Mouse (Mus musculus): Measurements from ENCODE around the gene Dnajc4. TPM values are rescaled to one million over a fixed set of nuclear protein-coding genes. Genes with fewer than 3 reads are reported as not detected.
A peak's percentile ranks its signal among the peaks of the same experiment; 100 is the strongest.

Dnajc4 gene
- polyA plus RNA-seq, 1 experiment from 2014 or later: 28.5 TPM

DNA sequence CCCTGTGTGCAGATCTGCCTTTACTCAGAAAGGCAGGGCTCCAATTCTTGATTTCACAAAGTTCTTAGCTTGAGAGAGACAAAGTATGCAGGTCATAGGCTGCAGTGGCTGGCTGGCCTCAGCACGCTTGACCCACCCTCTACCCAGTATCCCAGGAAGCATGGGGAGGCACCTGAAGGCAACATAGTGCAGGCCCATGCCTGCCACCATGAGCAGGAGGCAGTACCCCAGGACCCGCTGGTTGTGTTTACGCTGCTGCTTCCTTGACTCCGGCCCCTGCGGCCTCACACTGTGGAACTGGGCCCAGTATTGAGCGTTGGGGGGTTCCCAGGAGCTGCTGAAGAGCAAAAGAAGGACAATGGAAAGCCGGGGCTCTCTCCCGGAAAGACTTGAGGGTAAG is 3.1 kb downstream of the Dnajc4 start:
- Histone ChIP-seq H3K9ac (replicated peaks; ENCODE audit: low read depth, low read length) (no peak overlapping the region), H3K36me3 (ENCODE audit: control insufficient read depth, insufficient read depth, low read length) (no peaks in the 10 kb centered on the region), H3K4me1 (ENCODE audit: control insufficient read depth, insufficient read depth, low read length) (peaks cover 10% of the 10 kb centered on the region), H3K27me3 (ENCODE audit: control insufficient read depth, insufficient read depth, low read length) (no peaks in the 10 kb centered on the region), H3K27ac (ENCODE audit: low read depth, low read length) (no peak overlapping the region), H3K4me2 (ENCODE audit: low read depth, low read length) (no peak overlapping the region), H3K9me3 (ENCODE audit: control insufficient read depth, low read length) (no peaks in the 10 kb centered on the region), H3K4me3 (ENCODE audit: low read depth, low read length) (no peak overlapping the region)
- no peak for ATAC-seq (ENCODE audit: low read depth)
- 91% methylated on average over 8 of the region's 8 CpGs for WGBS

DNA sequence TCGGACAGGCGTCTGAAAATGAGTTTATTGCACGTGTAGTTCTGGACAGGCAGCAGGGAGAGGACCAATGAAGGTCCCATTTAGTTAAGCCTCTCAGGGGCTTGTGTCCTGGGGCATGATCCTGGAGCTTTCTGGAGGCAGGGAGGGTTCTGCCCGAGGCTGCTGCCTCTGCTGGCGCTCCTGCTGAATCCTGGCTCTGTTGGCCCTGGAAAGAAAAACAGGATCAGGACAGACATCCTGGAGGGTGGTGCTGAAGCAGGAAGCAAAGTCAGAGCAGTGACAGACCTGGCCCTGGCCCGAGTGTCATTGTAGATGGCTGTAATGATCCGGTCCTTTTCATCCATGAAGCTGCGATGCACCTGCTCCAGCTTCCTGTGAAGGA is 4.5 kb downstream of the Dnajc4 start:
- Histone ChIP-seq H3K9me3 (ENCODE audit: control insufficient read depth, low read length) (no peaks in the 10 kb centered on the region), H3K4me3 (ENCODE audit: low read depth, low read length) (peak overlapping the region; percentile 70), H3K27ac (ENCODE audit: low read depth, low read length) (peak overlapping the region; percentile 73; the same call in 1 of the 2 replicates), H3K9ac (replicated peaks; ENCODE audit: low read depth, low read length) (peak overlapping the region; percentile 89), H3K36me3 (ENCODE audit: control insufficient read depth, insufficient read depth, low read length) (no peaks in the 10 kb centered on the region), H3K4me1 (ENCODE audit: control insufficient read depth, insufficient read depth, low read length) (peaks cover 8% of the 10 kb centered on the region), H3K27me3 (ENCODE audit: control insufficient read depth, insufficient read depth, low read length) (no peaks in the 10 kb centered on the region), H3K4me2 (ENCODE audit: low read depth, low read length) (peak overlapping the region; percentile 69)
- WGBS: 5% methylated on average over 8 of the region's 8 CpGs
- no peak for ATAC-seq (ENCODE audit: low read depth)

DNA sequence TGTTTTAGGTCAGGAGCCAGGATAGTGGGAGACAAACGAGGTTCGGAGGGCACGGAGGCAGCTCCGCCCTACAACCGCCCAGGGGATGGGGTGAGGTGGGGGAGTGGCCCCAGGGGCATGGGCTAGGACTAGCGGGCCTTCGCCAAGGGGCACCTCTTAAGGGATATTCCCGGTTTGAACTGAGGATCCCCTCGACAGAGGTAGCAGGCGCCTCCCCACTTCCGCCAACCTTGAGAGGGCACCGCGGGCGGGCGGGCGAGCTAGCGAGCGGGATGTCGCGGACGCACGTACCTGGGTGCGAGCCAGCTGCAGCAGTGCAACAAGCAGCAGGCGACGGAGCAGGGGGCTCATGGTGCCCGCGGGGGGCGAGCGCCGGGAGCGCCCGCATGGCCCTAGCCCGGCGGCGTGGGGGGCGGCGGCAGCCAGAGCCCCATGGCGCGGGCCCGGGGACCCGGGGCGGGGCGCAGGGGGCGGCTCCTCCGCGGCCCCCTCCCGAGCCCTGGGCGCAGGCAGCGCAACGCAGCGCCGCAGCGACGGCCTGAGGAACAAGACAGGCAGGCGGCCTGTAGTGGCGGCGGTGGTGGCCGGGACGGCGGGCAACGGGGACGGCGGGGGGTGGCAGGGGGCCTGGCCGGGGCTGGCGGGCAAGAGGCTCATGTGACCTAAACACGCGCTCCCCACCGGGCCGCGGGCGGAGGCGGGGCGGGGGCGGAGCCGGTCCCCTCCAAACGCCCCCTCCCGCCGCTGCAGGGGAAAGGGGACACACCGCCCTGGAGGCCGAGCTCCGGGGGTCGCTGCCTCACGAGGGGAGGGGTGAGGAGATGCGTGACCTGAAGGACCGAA is 5.1 kb downstream of the Dnajc4 start, which contains the start of gene Vegfb:
Vegfb (minus strand) TSS at position 591 of the 843 bp plus-strand sequence.
- 2% methylated on average over 73 of the region's 85 CpGs for WGBS
- Histone ChIP-seq H3K9ac (replicated peaks; ENCODE audit: low read depth, low read length) (peak within 1 kb of the TSS; percentile 89), H3K4me1 (ENCODE audit: control insufficient read depth, insufficient read depth, low read length) (peaks cover 6% of the 10 kb centered on the region; the same call in 1 of the 2 replicates), H3K27me3 (ENCODE audit: control insufficient read depth, insufficient read depth, low read length) (no peaks in the 10 kb centered on the region), H3K9me3 (ENCODE audit: control insufficient read depth, low read length) (no peaks in the 10 kb centered on the region), H3K27ac (ENCODE audit: low read depth, low read length) (peak within 1 kb of the TSS; percentile 73), H3K36me3 (ENCODE audit: control insufficient read depth, insufficient read depth, low read length) (peaks cover 3% of the 10 kb centered on the region; the same call in 1 of the 2 replicates), H3K4me2 (ENCODE audit: low read depth, low read length) (peak within 1 kb of the TSS; percentile 69), H3K4me3 (ENCODE audit: low read depth, low read length) (peak within 1 kb of the TSS; percentile 70)
- peak; percentile 50 for ATAC-seq (ENCODE audit: low read depth)

DNA sequence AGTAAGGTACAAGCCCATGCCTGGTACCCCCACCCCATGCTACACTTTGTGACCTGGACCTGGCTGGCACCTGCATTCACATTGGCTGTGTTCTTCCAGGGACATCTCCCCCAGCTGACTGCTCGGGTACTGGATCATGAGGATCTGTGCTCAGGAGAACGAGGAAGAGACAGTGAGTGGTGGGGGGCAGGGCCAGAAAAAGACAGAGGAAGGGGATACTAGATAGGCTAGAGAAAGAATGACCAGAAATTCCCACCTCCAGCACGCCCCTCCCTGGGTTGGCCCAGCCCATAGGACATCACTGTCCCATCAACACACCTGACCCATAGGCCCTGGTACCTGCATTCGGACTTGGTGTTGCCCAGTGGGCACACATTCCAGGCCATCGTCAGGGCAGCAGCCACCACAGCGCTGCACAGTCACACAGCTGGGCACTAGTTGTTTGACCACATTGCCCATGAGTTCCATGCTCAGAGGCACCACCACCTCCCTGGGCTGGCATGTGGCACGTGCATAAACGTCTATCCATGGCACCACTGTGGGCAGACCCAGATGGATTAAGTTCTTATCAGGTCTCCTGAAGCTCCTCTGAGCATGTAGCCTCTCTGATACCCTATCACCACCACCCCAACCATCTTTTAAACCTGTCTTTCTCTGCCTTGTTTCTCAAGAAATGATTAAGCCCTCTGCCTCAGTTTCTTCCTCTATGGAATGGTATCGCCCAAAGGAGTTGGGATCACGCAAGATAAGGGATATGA is 6.2 kb downstream of the Dnajc4 start:
- no peak for ATAC-seq (ENCODE audit: low read depth)
- H3K27me3 ChIP-seq (ENCODE audit: control insufficient read depth, insufficient read depth, low read length): no peaks in the 10 kb centered on the region
- no peaks in the 10 kb centered on the region for H3K9me3 ChIP-seq (ENCODE audit: control insufficient read depth, low read length)
- H3K9ac ChIP-seq (replicated peaks; ENCODE audit: low read depth, low read length): no peak overlapping the region
- peaks cover 7% of the 10 kb centered on the region; the same call in 1 of the 2 replicates for H3K36me3 ChIP-seq (ENCODE audit: control insufficient read depth, insufficient read depth, low read length)
- no peak overlapping the region for H3K27ac ChIP-seq (ENCODE audit: low read depth, low read length)
- peaks cover 6% of the 10 kb centered on the region for H3K4me1 ChIP-seq (ENCODE audit: control insufficient read depth, insufficient read depth, low read length)
- peak overlapping the region; percentile 69 for H3K4me2 ChIP-seq (ENCODE audit: low read depth, low read length)
- H3K4me3 ChIP-seq (ENCODE audit: low read depth, low read length): peak overlapping the region; percentile 70; the same call in 1 of the 2 replicates
- 84% methylated on average over 10 of the region's 10 CpGs for WGBS

DNA sequence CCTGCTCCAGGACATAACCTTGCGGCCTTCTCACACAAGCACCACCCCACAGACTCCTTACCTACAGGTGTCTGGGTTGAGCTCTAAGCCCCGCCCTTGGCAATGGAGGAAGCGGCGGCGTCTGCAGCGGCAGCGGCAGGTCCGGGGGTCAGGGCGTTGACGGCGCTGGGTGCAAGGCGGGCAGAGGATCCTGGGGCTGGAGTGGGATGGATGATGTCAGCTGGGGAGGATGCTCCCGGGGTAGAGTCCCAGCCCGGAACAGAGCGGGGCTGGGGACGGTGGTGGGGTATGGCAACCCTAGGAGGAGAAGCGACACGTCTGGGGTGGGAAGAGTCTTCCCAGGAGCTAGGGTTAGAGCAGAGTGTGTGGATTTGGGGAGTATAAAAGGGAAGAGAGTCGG is 7.1 kb downstream of the Dnajc4 start:
- Histone ChIP-seq H3K36me3 (ENCODE audit: control insufficient read depth, insufficient read depth, low read length) (peaks cover 7% of the 10 kb centered on the region; the same call in 1 of the 2 replicates), H3K9me3 (ENCODE audit: control insufficient read depth, low read length) (no peaks in the 10 kb centered on the region), H3K27me3 (ENCODE audit: control insufficient read depth, insufficient read depth, low read length) (no peaks in the 10 kb centered on the region), H3K9ac (replicated peaks; ENCODE audit: low read depth, low read length) (no peak overlapping the region), H3K4me1 (ENCODE audit: control insufficient read depth, insufficient read depth, low read length) (peaks cover 10% of the 10 kb centered on the region), H3K27ac (ENCODE audit: low read depth, low read length) (no peak overlapping the region), H3K4me3 (ENCODE audit: low read depth, low read length) (no peak overlapping the region), H3K4me2 (ENCODE audit: low read depth, low read length) (no peak overlapping the region)
- ATAC-seq (ENCODE audit: low read depth): no peak
- 83% methylated on average over 19 of the region's 19 CpGs for WGBS

DNA sequence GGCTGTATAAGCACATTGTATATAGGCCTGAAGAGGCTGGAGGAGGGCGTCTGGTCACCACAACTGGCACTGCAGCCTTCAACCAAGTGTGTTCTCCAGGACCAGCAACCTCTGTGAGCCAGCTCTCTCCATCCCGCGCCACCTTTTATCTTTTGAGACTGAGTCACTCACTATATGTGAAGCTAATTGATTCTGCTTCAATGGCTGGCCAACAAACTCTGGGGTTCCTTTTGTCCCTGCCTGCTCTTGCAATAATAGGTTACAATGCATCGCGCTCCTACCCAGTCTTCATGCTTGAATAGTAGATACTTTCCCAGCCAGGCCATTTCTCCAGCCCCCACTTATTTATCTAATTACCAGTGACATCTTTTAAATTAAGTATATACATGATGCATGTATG is 8.8 kb downstream of the Dnajc4 start:
- Histone ChIP-seq H3K4me3 (ENCODE audit: low read depth, low read length) (no peak overlapping the region), H3K4me1 (ENCODE audit: control insufficient read depth, insufficient read depth, low read length) (peaks cover 20% of the 10 kb centered on the region), H3K27me3 (ENCODE audit: control insufficient read depth, insufficient read depth, low read length) (no peaks in the 10 kb centered on the region), H3K9me3 (ENCODE audit: control insufficient read depth, low read length) (no peaks in the 10 kb centered on the region), H3K27ac (ENCODE audit: low read depth, low read length) (no peak overlapping the region), H3K4me2 (ENCODE audit: low read depth, low read length) (no peak overlapping the region), H3K9ac (replicated peaks; ENCODE audit: low read depth, low read length) (no peak overlapping the region), H3K36me3 (ENCODE audit: control insufficient read depth, insufficient read depth, low read length) (peaks cover 8% of the 10 kb centered on the region)
- ATAC-seq (ENCODE audit: low read depth): no peak
- WGBS: 41% methylated on average over 5 of the region's 5 CpGs

DNA sequence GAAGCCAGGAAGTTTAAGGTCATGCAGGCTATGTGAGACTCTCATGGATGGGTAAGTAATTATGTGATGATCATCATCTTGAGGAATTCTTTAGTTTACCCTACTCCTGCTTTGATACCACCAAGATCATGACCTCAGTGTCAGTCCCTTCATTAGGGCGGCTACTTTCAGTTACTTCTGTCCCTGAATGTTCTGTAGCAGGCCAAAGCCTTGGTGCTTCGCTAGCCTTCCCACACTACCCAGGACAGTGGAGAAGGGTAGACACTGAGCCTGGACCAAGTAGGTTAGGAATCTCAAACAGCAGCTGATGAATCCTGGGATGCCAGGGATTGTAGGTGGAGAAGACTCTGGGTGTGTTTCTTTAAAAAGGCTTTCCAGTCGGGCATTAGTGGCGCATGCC is 10.9 kb downstream of the Dnajc4 start:
- no peak for ATAC-seq (ENCODE audit: low read depth)
- peak overlapping the region; percentile 73 for H3K4me2 ChIP-seq (ENCODE audit: low read depth, low read length)
- H3K4me1 ChIP-seq (ENCODE audit: control insufficient read depth, insufficient read depth, low read length): peaks cover 29% of the 10 kb centered on the region
- H3K4me3 ChIP-seq (ENCODE audit: low read depth, low read length): no peak overlapping the region
- WGBS: 90% methylated on average over 4 of the region's 4 CpGs
- peaks cover 21% of the 10 kb centered on the region for H3K36me3 ChIP-seq (ENCODE audit: control insufficient read depth, insufficient read depth, low read length)
- no peak overlapping the region for H3K27ac ChIP-seq (ENCODE audit: low read depth, low read length)
- no peaks in the 10 kb centered on the region for H3K9me3 ChIP-seq (ENCODE audit: control insufficient read depth, low read length)
- no peaks in the 10 kb centered on the region for H3K27me3 ChIP-seq (ENCODE audit: control insufficient read depth, insufficient read depth, low read length)
- no peak overlapping the region for H3K9ac ChIP-seq (replicated peaks; ENCODE audit: low read depth, low read length)

DNA sequence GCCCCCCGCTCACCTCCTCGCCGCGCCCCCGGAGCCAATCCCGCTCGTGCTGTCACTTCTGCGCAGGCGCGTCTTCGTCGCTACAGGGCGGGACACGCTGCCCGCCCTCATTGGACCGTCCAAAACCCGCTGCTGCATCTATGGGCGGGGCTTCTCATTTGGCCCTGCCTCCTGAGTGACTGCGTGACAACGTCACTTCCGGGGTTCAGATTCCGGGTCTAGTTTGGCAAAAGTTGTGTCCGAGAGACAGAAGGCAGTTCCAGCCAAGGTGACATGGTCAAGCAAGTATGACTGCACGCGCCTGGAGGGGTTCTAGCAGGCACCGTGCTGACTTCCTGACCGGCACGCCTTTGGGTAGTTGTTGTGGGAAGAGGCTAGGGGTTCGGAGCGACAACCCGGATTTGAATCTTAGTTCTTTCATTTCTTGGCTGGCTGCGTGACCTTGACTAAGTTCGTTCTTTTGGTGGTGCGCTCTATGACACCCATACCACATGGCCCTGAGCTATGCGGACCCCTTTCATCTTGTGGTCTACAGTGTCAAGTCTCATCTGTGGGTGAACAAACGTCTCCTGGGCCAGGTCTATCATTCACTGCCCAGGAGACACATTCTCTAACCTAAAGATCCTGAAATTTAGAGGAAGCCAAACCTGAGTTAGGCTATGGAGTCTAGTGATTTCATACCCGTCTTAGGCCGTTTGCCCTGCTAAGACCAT is 11.8 kb downstream of the Dnajc4 start, which contains the start of gene Fkbp2:
Fkbp2 (minus strand) TSS at position 121 of the 713 bp plus-strand sequence.
- peak; percentile 88 for ATAC-seq (ENCODE audit: low read depth)
- Histone ChIP-seq H3K4me1 (ENCODE audit: control insufficient read depth, insufficient read depth, low read length) (peaks cover 31% of the 10 kb centered on the region), H3K4me2 (ENCODE audit: low read depth, low read length) (peak within 1 kb of the TSS; percentile 73), H3K27me3 (ENCODE audit: control insufficient read depth, insufficient read depth, low read length) (no peaks in the 10 kb centered on the region), H3K36me3 (ENCODE audit: control insufficient read depth, insufficient read depth, low read length) (peaks cover 21% of the 10 kb centered on the region), H3K4me3 (ENCODE audit: low read depth, low read length) (peak within 1 kb of the TSS; percentile 47), H3K9me3 (ENCODE audit: control insufficient read depth, low read length) (no peaks in the 10 kb centered on the region), H3K27ac (ENCODE audit: low read depth, low read length) (peak within 1 kb of the TSS; percentile 89), H3K9ac (replicated peaks; ENCODE audit: low read depth, low read length) (peak within 1 kb of the TSS; percentile 64)
- WGBS: 2% methylated on average over 38 of the region's 38 CpGs

Measured in neural tube, embryonic 14.5 days (tissue).